Comparison of ENCODE assay signal across 8 mouse cellular contexts in genomic region chrX:168794974-168795858, GRCm38 (mm10). TPM values are rescaled to one million over a fixed set of nuclear protein-coding genes. Genes with fewer than 3 reads are reported as not detected.
DNase-seq lines count a peak whose midpoint lies in the region; ATAC-seq and TF ChIP-seq lines count a peak whose summit lies in the region.

Gene Arhgap6 (plus strand): TSS chrX:168795099.

- no peaks in the 10 kb centered on the region for H3K4me1 ChIP-seq in thymus, adult 2 months (replicated peaks; ENCODE audit: control insufficient read depth, insufficient read depth, low read length)
- H3K4me1 ChIP-seq in forebrain, embryonic 11.5 days (replicated peaks; ENCODE audit: control insufficient read depth, insufficient read depth, low read length) = no peaks in the 10 kb centered on the region
- H3K4me1 ChIP-seq in heart, postnatal 0 days (ENCODE audit: control insufficient read depth, insufficient read depth) = no peaks in the 10 kb centered on the region
- H3K4me1 ChIP-seq in stomach, postnatal 0 days (replicated peaks; ENCODE audit: control insufficient read depth, insufficient read depth) = no peaks in the 10 kb centered on the region

- no peak for TF ChIP-seq POLR2A in thymus, adult 2 months (IDR thresholded peaks at IDR 0.05; ENCODE audit: control insufficient read depth, extremely low read depth, insufficient read depth, low read length, poor library complexity)

- 3% methylated on average over 43 of the region's 48 CpGs for WGBS in thymus, adult 2 months
- WGBS in forebrain, embryonic 11.5 days = 21% methylated on average over 39 of the region's 48 CpGs
- WGBS in heart, postnatal 0 days = 16% methylated on average over 41 of the region's 48 CpGs
- WGBS in stomach, postnatal 0 days = 15% methylated on average over 46 of the region's 48 CpGs

- no peaks in the 10 kb centered on the region for H3K36me3 ChIP-seq in thymus, adult 2 months (ENCODE audit: control insufficient read depth, insufficient read depth, low read length)
- no peaks in the 10 kb centered on the region for H3K36me3 ChIP-seq in forebrain, embryonic 11.5 days (ENCODE audit: control insufficient read depth, insufficient read depth, low read length)
- no peaks in the 10 kb centered on the region for H3K36me3 ChIP-seq in heart, postnatal 0 days (replicated peaks; ENCODE audit: control insufficient read depth, insufficient read depth, low read length)
- H3K36me3 ChIP-seq in stomach, postnatal 0 days (ENCODE audit: control insufficient read depth, insufficient read depth, low read length) = no peaks in the 10 kb centered on the region

- peak; percentile 71 for ATAC-seq in forebrain, embryonic 11.5 days (replicated peaks; ENCODE audit: low FRiP score)
- ATAC-seq in heart, postnatal 0 days (ENCODE audit: insufficient read depth, low read depth) = peak; percentile 60
- peak; percentile 44 for ATAC-seq in megakaryocyte, adult 5-6 weeks (ENCODE audit: poor library complexity, severe bottlenecking)
- ATAC-seq in stomach, postnatal 0 days (ENCODE audit: low FRiP score, low TSS enrichment) = peak; percentile 38; the same call in 1 of the 2 replicates

- H3K4me2 ChIP-seq in forebrain, embryonic 11.5 days (ENCODE audit: low read depth, low read length, severe bottlenecking) = peak within 1 kb of the TSS; percentile 74
- H3K4me2 ChIP-seq in heart, postnatal 0 days (ENCODE audit: low read depth, low read length) = peak within 1 kb of the TSS; percentile 76
- peak within 1 kb of the TSS; percentile 64 for H3K4me2 ChIP-seq in stomach, postnatal 0 days (replicated peaks; ENCODE audit: low read depth)

- no peak within 1 kb of the TSS for H3K27ac ChIP-seq in thymus, adult 2 months (ENCODE audit: control insufficient read depth, insufficient read depth, low read length)
- H3K27ac ChIP-seq in forebrain, embryonic 11.5 days (ENCODE audit: low read depth, low read length) = no peak within 1 kb of the TSS
- H3K27ac ChIP-seq in heart, postnatal 0 days (ENCODE audit: low read depth) = peak within 1 kb of the TSS; percentile 41
- H3K27ac ChIP-seq in stomach, postnatal 0 days (replicated peaks) = no peak within 1 kb of the TSS

- DNase-seq in thymus, adult 2 months = no peak
- DNase-seq in thymus, postnatal 25 days = no peak
- DNase-seq in forebrain, embryonic 11.5 days (ENCODE audit: low spot score) = peak; percentile 75
- no peak for DNase-seq in heart, postnatal 0 days (ENCODE audit: low spot score)
- DNase-seq in kidney, postnatal 25 days = peak; percentile 29 to 46
- peak; percentile 19 for DNase-seq in stomach, postnatal 0 days (ENCODE audit: low spot score)
- DNase-seq in frontal cortex, postnatal 25 days (ENCODE audit: low spot score in 2 of 2) = no peak

- peaks cover 4% of the 10 kb centered on the region; the same call in 1 of the 2 replicates for H3K27me3 ChIP-seq in thymus, adult 2 months (ENCODE audit: control insufficient read depth, insufficient read depth, low read length)
- H3K27me3 ChIP-seq in forebrain, embryonic 11.5 days (ENCODE audit: control insufficient read depth, insufficient read depth, low read length) = peaks cover 24% of the 10 kb centered on the region
- H3K27me3 ChIP-seq in heart, postnatal 0 days (ENCODE audit: control insufficient read depth, insufficient read depth, low read length) = no peaks in the 10 kb centered on the region
- H3K27me3 ChIP-seq in stomach, postnatal 0 days (ENCODE audit: control insufficient read depth, insufficient read depth, low read length) = no peaks in the 10 kb centered on the region

- no peak for TF ChIP-seq CTCF in thymus, adult 2 months (IDR thresholded peaks at IDR 0.05; ENCODE audit: borderline replicate concordance, control insufficient read depth, extremely low read depth, insufficient read depth, low read length, poor library complexity)
- no peak for TF ChIP-seq CTCF in heart, postnatal 0 days (IDR thresholded peaks at IDR 0.05; ENCODE audit: low read depth)
- TF ChIP-seq CTCF in stomach, postnatal 0 days (IDR thresholded peaks at IDR 0.05; ENCODE audit: low read depth) = no peak

- H3K9ac ChIP-seq in forebrain, embryonic 11.5 days (ENCODE audit: low read length) = peak within 1 kb of the TSS; percentile 20; the same call in 1 of the 2 replicates
- peak within 1 kb of the TSS; percentile 31 for H3K9ac ChIP-seq in heart, postnatal 0 days (replicated peaks; ENCODE audit: low read depth, low read length)
- peak within 1 kb of the TSS; percentile 43; the same call in 1 of the 2 replicates for H3K9ac ChIP-seq in stomach, postnatal 0 days (ENCODE audit: low read length)

- TF ChIP-seq EP300 in heart, postnatal 0 days (IDR thresholded peaks at IDR 0.05; ENCODE audit: low read depth) = no peak
- TF ChIP-seq EP300 in stomach, postnatal 0 days (optimal IDR thresholded peaks at IDR 0.05) = no peak

- H3K9me3 ChIP-seq in forebrain, embryonic 11.5 days (ENCODE audit: control insufficient read depth, low read length) = no peaks in the 10 kb centered on the region
- no peaks in the 10 kb centered on the region for H3K9me3 ChIP-seq in heart, postnatal 0 days (replicated peaks; ENCODE audit: control insufficient read depth, low read length)
- no peaks in the 10 kb centered on the region for H3K9me3 ChIP-seq in stomach, postnatal 0 days (ENCODE audit: control insufficient read depth, low read length)

- peak within 1 kb of the TSS; percentile 17 for H3K4me3 ChIP-seq in thymus, adult 2 months (ENCODE audit: control insufficient read depth, insufficient read depth, low read length)
- H3K4me3 ChIP-seq in forebrain, embryonic 11.5 days (ENCODE audit: low read depth, low read length) = peak within 1 kb of the TSS; percentile 34
- H3K4me3 ChIP-seq in heart, postnatal 0 days (ENCODE audit: low read depth, low read length) = peak within 1 kb of the TSS; percentile 51
- H3K4me3 ChIP-seq in stomach, postnatal 0 days (ENCODE audit: low read depth, low read length) = peak within 1 kb of the TSS; percentile 42

RNA-seq across cellular contexts. Expression of gene Arhgap6, which starts in this region (rescaled TPM):
- polyA plus RNA-seq in thymus, adult 2 months (2012; rRNA removed) = 0.46 TPM in 2 replicates
- polyA plus RNA-seq in forebrain, embryonic 11.5 days (2014; fragmentation: Nextera tagmentation; extraction: Ambion mirVana) = 0.63 and 0.95 TPM in 2 replicates
- total RNA-seq in heart, postnatal 0 days (2014; rRNA removed; ENCODE audit: low replicate concordance) = 5.8 and 7.4 TPM in 2 replicates
- 3.6 and 3.9 TPM in 2 replicates for polyA plus RNA-seq in heart, postnatal 0 days (2015; fragmentation: Nextera tagmentation; extraction: Ambion mirVana)
- total RNA-seq in megakaryocyte, adult 5-6 weeks (2015) = 2.5 and 3.3 TPM in 2 replicates
- total RNA-seq in megakaryocyte, adult 5-6 weeks (2017) = 1.8 and 1.9 TPM in 2 replicates
- polyA plus RNA-seq in stomach, postnatal 0 days (2015; fragmentation: Nextera tagmentation; extraction: Ambion mirVana) = 4.8 and 5.0 TPM in 2 replicates

Comparison
In these comparisons a context has a peak if more than half of its experiments do, and no peak if none do; other contexts are left out.
1. Peak in DNase-seq, ATAC-seq, H3K4me3 ChIP-seq, H3K9ac ChIP-seq and H3K4me2 ChIP-seq in forebrain, embryonic 11.5 days; RNA of the gene not detected or under 1 TPM.
2. DNase-seq: peak in kidney, postnatal 25 days (2 of 2) and stomach, postnatal 0 days (single experiment); none in thymus, adult 2 months (single experiment), thymus, postnatal 25 days (single experiment), heart, postnatal 0 days (single experiment) and frontal cortex, postnatal 25 days (0 of 2).
3. Peak in every context shown above with its lines, with median percentiles within 50 percentile points of each other: H3K4me3 ChIP-seq, ATAC-seq, H3K4me2 ChIP-seq and H3K9ac ChIP-seq.